Mouse (Mus musculus): Measurements from ENCODE around the gene Srpk1.

Srpk1 gene

DNA sequence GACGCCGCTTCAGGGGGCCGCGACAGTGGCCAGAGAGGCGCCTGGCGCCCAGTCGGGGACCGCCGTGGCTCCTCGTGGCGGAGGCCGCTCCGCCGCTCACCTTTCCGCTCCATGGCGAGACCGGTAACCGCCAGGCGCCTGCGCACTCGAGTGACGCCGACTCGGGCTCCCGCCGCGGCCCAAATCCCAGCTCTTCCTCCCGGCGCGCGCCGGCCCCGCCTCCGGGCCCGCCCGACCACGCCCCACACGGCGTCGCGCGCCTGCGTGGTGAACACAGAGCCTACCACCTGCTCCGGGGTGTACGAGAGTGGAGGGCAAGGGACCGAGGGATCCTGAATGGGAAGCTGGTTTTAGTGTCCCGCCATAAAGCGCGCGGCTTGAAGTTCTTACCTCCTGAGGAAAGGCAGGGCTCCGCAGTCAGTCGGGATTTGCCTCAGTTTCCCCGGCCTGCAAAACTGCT, at the start of gene Srpk1:
Srpk1 (minus strand) TSS at position 410 of the 460 bp plus-strand sequence.
- DNase-seq (ENCODE audit: low spot score in 2 of 2), result peak; percentile 84 to 91

DNA sequence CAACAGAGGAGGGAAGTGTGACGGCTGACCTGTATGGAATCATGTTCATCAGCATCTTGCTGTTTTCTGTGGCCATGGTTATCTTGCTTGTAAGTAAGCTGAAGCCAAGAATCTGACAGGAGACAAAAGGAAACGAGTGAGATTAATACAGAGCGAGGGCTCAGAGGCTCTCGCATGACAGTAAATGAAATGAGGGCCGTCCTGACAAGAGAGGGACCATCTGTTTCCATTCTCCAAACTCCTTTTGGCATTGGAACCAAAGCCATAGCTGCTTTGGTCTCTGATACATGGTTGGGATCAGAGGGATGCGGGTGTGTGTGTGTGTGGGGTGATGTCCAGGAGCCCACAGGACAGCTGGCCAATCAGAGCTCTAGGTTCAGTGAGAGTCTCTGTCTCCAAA, 37.1 kb upstream of the Srpk1 start:
- no peak for DNase-seq (ENCODE audit: low spot score in 2 of 2)

- no peak for DNase-seq (ENCODE audit: low spot score in 2 of 2)
These were observed 35.4 kb upstream of the Srpk1 start for GRCm38 (mm10) chr17:28657936-28658335.

DNA sequence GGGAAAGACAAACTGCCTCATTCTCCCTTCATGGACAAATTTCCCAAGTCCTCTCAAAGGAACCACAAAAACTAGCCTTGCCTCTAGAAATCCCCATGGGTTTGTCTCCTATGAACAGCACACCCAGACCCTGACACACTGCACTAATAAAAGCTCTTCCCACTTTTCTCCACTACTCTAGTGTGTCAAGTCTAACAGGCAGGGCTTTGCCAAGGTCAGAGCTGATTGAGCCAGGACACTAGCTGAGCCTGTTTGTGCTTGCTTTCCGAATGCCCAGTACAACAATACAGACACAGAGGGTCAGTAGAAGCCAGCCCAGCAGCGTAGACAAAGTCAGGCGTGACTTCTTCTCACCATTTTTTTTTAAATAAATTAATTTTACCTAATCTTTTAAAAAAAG, 27.8 kb upstream of the Srpk1 start:
- no peak for DNase-seq (ENCODE audit: low spot score in 2 of 2)

GRCm38 (mm10) chr17:28648607-28649370, 26.3 kb upstream of the Srpk1 start:
- DNase-seq (ENCODE audit: low spot score in 2 of 2), result peak; percentile 23 to 66

GRCm38 (mm10) chr17:28646221-28646620, 23.7 kb upstream of the Srpk1 start:
- no peak for DNase-seq (ENCODE audit: low spot score in 2 of 2)

- DNase-seq (ENCODE audit: low spot score in 2 of 2), result no peak
These were observed 21.6 kb upstream of the Srpk1 start for GRCm38 (mm10) chr17:28644112-28644511.

DNA sequence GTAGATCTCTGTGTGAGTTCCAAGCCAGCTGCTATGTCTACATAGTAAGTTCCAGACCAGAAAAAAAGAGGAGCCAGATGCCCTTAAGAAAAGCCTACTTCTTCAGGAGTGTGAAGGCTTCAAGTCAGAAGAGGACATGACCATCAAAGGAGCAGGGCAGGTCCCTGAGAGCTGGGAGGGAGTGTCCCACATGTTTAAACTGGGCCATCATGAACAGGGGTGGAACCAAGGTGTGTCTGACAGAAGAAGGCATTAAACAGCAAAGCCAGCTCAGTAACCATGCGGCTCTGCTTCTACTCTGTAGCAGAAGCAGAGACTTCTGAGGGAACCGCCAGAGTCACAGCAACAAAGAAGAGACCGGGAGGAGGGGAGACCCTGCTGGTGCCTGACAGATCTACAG, 21.2 kb upstream of the Srpk1 start:
- DNase-seq (ENCODE audit: low spot score in 2 of 2), result no peak

DNA sequence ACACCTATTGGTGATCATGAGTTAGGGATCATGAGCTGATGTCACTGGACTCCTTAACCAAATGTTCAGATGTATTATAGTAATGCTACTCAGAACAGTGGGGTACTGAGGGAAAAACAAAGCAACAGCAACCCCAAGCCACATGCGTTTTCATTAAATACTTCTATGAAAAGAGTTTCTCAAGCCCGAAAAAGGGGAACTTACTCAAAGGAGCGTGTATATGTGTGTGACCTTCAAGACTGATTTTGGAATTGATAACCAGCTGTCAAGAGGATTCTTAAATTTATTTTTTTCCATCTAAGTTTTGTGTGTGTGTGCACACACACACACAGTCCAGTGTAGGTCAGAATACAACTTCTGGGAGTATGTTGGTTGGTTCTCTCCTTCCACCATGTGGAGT, 17.6 kb upstream of the Srpk1 start:
- DNase-seq (ENCODE audit: low spot score in 2 of 2), result no peak

GRCm38 (mm10) chr17:28637711-28638690, 15.5 kb upstream of the Srpk1 start:
- DNase-seq (ENCODE audit: low spot score in 2 of 2), result no peak

DNA sequence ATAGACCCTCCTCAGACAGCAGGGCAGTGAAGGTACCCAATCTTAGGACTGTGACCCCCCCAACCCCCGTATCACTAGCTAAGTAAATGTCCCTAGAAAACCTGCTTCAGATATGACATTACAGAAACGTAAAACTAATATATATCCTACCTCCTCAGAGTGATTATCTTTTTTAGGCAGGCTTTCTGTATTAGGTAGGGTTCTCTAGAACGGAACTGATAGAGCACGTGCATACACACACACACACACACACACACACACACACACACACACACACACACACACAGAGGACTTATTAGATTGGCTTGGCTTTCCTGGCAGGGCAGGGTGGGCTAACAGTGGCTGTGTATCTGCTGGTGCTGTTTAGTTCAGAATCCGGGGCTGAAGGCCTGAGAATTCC, 13.3 kb upstream of the Srpk1 start:
- DNase-seq (ENCODE audit: low spot score in 2 of 2), result no peak

DNA sequence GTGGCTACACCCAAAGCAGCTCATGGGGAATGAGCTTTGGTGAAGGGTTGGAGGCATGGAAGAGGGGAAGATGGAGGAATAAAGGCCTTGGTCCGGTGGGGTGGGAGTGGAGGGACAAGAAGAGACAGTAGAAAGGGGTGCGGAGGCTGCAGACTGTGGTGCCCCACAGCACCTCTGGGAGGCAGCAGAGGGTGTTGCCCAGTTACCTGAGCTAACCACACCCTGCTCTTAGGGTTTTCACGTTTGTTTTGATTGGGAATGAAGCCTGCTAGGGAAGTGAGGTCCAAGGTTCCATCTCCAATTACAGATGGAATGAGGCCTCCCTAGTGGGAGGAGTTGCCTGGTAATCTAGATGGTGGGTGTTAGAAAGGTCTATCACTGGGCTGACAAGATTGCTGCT, 6.6 kb upstream of the Srpk1 start:
- no peak for DNase-seq (ENCODE audit: low spot score in 2 of 2)

DNA sequence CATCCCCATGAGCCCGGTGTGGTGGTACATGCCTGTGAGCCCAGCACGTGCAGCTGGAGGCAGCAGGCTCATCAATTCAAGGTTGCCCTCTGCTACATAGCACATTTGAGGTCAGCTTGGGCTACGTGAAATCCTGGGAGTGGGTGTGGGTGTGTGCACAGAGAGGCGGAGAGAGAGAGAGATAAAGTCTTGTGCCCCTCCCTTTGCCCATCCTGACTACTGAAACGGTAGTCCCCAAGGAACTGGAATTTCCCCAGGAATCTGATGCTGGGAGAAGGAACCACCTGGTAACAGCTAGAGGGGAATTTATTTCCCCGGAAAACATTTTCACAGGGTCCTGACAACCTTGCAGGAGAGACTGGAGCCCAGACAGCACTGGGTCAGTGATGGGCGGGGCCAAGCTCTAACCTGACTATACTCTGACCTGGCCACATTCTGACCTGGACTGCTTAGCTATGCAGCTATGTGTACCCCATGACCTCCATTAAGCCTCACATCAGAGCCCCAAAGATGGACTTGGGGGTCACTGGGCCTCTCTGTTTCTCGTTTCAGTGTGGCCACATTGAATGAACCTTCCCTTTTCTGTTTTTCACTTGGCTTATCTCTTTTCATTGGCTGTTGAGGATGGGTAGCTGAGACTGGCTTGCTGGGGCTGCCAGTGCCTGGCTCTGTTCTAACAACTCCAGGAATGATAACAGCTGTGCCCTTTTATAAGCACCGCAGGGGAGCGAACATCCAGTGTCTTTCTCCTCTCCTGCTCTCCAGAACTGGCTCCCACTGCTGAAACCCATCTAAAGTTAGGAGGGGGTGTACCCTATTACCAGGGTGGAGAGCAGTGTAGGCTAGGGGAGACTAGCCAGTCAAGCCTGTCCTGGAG, 6.0 kb upstream of the Srpk1 start:
- no peak for DNase-seq (ENCODE audit: low spot score in 2 of 2)

DNA sequence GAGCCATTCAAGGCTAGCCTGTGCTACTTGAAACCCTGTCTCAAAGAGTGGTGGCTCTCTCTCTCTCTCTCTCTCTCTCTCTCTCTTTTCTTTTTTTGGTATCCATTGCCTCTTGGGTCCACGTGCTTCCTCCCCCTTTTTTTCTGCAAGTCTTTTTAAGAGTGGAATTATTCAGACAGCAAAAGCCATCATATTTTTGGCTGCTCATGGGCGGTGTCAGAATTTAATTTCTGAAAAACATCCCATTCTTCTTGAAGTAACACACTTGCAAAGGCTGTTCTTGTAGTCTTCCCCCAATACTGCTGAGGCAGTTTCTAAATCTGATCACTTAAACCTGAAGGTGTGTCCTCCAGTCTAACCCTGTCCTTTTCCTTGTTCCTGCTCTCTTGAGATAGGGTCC, 4.4 kb upstream of the Srpk1 start:
- no peak for DNase-seq (ENCODE audit: low spot score in 2 of 2)

DNA sequence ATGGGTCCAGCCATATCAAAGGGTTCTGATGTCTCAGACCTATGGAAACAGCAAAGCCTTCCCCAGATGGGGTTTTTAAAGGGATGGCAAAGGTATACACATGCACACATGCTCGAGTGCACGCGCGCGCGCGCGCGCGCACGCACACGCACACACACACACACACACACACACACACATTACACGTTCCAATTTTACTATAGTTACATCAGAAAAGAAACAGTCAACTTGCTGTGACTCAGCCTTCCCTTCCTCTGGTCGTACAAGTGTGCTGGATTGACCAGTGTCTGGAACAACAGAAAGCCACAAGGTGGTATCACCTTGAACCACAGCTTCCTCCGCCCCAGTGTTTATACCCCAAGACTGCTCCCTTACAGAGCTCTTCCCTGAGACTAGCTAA, 2.8 kb upstream of the Srpk1 start:
- no peak for DNase-seq (ENCODE audit: low spot score in 2 of 2)

- DNase-seq (ENCODE audit: low spot score in 2 of 2), result no peak
These were observed 2.3 kb upstream of the Srpk1 start for GRCm38 (mm10) chr17:28624841-28625240.

GRCm38 (mm10) chr17:28621381-28622299, 869 bp downstream of the Srpk1 start:
- DNase-seq (ENCODE audit: low spot score in 2 of 2), result peak; percentile 37 to 52

DNA sequence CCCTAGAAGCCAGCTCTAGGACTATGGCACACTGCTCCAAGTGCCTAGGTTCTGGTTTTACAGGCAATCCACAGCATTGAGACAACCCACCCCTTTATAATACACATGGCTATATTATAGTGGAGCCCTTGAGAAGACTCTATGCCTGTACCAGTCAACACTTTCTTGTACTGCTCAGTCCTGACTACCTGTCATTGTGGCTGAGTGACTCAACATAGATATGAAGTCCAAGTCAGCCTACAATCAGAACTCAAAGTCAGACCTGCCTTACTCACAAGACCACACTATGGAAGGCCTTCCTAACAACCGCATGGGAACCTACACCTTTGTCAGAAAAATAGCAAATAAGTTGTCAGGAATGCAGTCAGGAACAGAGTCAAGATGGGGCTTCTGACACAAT, 3.7 kb downstream of the Srpk1 start:
- no peak for DNase-seq (ENCODE audit: low spot score in 2 of 2)

DNA sequence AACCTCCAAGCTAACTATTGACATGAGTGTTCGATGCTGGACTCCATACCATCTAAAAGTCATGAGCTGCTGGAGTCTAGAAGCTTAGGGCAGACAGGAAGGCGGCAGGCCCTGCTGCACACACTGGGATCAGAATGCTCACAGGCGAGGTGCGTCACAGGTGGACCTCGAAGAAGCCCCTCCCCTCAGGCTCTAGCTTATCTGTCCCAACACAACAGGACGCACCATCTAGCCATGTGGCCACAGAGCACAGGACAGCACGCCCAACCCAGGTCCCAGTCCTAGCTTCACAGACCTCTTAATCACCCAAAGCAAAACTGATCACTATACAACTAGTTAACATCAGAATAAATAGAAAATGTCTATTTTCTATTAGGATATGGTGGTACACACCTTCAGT, 4.4 kb downstream of the Srpk1 start:
- peak in 1 of 2 experiments; percentile 26 for DNase-seq (ENCODE audit: low spot score in 2 of 2)

- DNase-seq (ENCODE audit: low spot score in 2 of 2), result no peak
These were observed 4.9 kb downstream of the Srpk1 start for GRCm38 (mm10) chr17:28617636-28618035.

- no peak for DNase-seq (ENCODE audit: low spot score in 2 of 2)
These were observed 7.2 kb downstream of the Srpk1 start for GRCm38 (mm10) chr17:28615332-28615731.

Measured in spleen, postnatal 10 days (tissue).